Mouse (Mus musculus) ES-E14 (cell line): ENCODE measurements around the gene Capn1.

Experiments used
- CHD2 ChIP-seq: IDR thresholded peaks from 2 replicates; pipeline ENCODE4 v1.6.1; 2014; ENCODE audit warnings: mild to moderate bottlenecking, low read depth, low read length, inconsistent platforms
- HCFC1 ChIP-seq: IDR thresholded peaks from 2 replicates; pipeline ENCODE4 v1.6.1; 2012; ENCODE audit warnings: low read length, inconsistent platforms, borderline replicate concordance; ENCODE audit not compliant: insufficient read depth
- MAFK ChIP-seq: IDR thresholded peaks from 2 replicates; pipeline ENCODE4 v1.6.1; 2014; ENCODE audit warnings: mild to moderate bottlenecking, low read depth, low read length, inconsistent platforms; ENCODE audit not compliant: insufficient read depth
- ZC3H11A ChIP-seq: IDR thresholded peaks from 2 replicates; pipeline ENCODE4 v1.6.1; 2012; ENCODE audit warnings: low read depth, mild to moderate bottlenecking, inconsistent platforms, low read length, borderline replicate concordance
- ZNF384 ChIP-seq: IDR thresholded peaks from 2 replicates; pipeline ENCODE4 v1.6.1; 2012; ENCODE audit warnings: low read depth, low read length, inconsistent platforms

- TF ChIP-seq CHD2 (no peak), ZC3H11A (no peak), ZNF384 (no peak), MAFK (no peak), HCFC1 (no peak)
Observed at GRCm38 (mm10) chr19:5957371-5957770, 58.3 kb downstream of the Capn1 start.
